Mouse (Mus musculus) spleen, embryonic (tissue): ENCODE results near the gene A530016L24Rik.

Source experiments
- CTCF ChIA-PET: fragments of 350-600 bp; sonication (Branson Sonifier 250); formaldehyde crosslinking; loops from one replicate; lab custom pipeline; 2022; lab: Charles Lee

Gene A530016L24Rik

GRCm38 (mm10) chr12:112498683-112499082, 9.4 kb downstream of the A530016L24Rik start:
- CTCF ChIA-PET: no interaction called here

- CTCF ChIA-PET: no interaction called here
Measured at GRCm38 (mm10) chr12:112503003-112503771, 13.9 kb downstream of the A530016L24Rik start.

GRCm38 (mm10) chr12:112506267-112506666, 17.0 kb downstream of the A530016L24Rik start:
- CTCF ChIA-PET: no interaction called here

GRCm38 (mm10) chr12:112507264-112507663, 18.0 kb downstream of the A530016L24Rik start:
- CTCF ChIA-PET: no interaction called here

DNA sequence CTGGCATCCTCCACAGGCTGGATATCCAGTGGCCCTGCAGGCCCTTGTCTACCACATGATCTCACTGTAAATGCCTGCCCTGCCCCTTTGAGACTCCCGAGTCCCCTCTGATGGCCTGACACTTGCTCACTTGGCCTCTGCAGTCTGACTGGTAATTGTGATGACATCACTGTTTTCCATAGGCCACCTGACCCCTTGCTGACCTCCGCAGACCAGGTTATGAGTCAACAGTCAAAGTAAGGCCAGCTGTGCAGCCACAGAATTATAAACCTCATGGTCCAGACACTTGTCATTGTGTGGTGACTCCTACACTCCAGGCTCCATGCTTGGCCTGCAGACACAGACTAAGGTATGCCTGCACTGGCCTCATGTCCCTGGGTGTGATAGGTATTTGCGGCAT, 18.7 kb downstream of the A530016L24Rik start:
- CTCF ChIA-PET: no interaction called here

DNA sequence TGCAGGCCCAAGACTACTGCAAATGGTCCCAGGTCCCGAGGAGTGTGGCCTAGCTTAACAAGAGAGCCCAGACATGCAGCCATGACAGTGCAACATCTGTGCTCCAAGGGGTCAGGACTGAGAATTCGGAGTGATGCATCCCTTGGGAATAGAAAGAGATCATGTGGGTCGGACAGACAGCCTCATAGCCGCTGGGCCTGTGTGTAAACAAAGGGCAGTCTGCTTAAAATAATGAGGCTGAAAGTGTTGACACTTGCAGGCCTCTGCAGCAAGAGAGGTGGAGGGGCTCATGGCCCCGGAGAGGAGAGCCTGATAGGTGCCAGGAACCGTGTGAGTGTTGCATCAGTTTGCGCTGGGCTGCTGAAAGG, 21.1 kb downstream of the A530016L24Rik start:
- CTCF ChIA-PET: no interaction called here

DNA sequence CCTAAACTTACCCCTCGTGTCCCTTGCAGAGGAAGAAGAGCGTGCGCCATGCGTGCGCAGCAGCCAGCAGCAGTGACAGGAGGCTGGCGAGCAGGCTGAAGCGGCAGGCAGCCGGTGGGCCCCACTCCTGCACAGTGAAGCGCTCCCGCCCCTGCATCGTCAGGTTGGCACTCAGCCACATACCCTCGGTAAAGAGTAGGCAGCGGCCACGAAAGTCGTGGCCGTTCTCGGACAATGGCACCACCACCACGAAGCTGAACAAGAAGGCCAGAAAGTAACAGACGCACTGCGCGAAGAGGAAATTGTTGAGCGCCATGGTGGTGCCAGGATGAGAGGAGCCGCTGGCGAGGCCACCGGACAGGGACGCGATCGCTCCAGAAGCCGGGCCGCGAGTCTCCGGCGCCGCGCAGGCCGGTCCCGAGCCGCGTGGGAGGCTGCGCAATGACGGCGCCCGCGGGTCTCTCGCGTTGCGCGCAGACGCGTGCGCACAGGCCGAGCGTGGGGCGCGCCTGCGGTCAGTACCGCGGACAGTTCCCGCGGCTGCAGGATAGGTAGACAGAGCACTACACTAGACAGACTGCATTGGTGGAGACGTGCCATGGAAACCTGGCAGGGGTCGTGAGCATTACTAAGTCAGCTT, 21.6 kb downstream of the A530016L24Rik start:
- CTCF ChIA-PET: no interaction called here

GRCm38 (mm10) chr12:112514897-112515296, 25.6 kb downstream of the A530016L24Rik start:
- CTCF ChIA-PET: no interaction called here

DNA sequence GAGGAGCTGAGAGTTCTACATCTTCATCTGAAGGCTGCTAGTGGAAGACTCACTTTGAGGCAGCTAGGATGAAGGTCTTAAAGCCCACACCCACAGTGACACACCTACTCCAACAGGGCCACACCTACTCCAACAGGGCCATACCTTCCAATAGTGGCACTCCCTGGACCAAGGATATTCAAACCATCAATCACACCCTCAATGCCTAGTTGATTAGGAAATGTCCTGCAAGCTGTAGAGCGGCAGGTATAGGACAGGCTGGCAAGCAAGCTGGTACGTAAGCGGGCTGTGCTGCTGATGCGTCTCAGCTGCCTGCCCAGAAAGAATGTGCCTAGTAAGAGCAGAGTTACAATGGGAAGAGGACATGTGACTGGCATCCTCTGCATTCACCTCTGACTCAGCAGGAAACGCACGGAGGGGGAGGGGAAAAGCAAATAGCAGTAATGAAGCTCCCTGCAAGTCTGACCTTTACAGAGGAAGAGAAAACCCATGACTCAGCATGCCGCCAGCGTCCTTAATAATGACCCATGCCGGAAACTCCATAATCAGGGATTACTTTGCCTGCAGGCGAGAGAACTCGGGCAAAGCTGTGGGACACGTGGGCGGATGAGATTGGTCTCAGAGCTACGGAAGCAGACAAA, 27.6 kb downstream of the A530016L24Rik start, which contains the start of gene Tmem179:
Tmem179 (minus strand) TSS at position 51 of the 641 bp plus-strand sequence.
- CTCF ChIA-PET: no interaction called here

GRCm38 (mm10) chr12:112518105-112518504, 28.9 kb downstream of the A530016L24Rik start:
- CTCF ChIA-PET: no interaction called here

DNA sequence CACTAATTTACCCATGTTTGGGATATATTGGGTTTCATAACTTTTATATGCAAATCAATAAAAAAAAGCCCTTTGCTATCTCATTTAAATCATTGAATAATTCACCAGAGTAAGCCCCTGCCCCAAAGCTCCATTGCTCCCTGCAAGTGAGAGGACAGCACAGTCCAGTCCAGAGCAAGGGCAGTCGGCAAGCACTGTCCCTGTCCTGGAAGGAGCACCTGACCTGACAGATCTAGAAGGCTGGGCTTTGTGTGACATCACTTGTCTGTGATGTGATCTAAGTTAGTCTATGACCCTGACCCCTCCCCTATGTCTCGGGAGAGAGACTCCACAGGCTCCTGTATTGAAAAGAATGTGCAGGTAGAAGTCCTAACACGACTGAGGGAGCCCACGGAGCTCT, 44.5 kb downstream of the A530016L24Rik start:
- CTCF ChIA-PET: interaction anchor here (0.9 kb wide), 1 partner anchor 9 kb away, joined by 3 read pairs; no protein-coding TSS in a partner anchor

- CTCF ChIA-PET: no interaction called here
Measured at GRCm38 (mm10) chr12:112537233-112537632, 48.0 kb downstream of the A530016L24Rik start.

GRCm38 (mm10) chr12:112538356-112538755, 49.1 kb downstream of the A530016L24Rik start:
- CTCF ChIA-PET: no interaction called here

DNA sequence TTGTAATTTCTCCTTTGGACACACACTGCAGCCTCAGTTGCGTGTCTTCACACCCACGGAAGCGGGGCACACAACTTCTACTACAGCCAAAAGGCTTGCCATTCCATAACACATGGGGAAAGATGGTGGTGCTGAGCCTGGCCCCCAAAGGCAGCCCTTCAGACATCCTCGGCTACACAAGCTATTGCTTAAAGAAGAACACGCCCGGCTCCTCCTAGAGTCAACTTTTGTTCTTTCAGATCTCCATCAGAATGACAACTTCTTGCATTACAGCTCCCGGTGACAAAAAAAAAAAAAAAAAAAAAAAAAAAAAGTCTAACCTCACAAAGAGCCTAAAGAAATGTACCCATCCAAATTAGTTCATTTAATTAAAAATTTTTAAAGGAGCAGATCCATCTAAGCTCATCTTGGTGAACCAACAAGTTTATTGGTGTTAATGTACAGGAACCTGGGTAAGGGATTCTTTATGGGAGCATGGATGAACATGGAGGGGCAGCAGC, 50.3 kb downstream of the A530016L24Rik start:
- CTCF ChIA-PET: interaction anchor here (0.6 to 1.1 kb wide), 2 partner anchors 72 to 1139 kb away, joined by 3 to 19 read pairs; no protein-coding TSS in a partner anchor

DNA sequence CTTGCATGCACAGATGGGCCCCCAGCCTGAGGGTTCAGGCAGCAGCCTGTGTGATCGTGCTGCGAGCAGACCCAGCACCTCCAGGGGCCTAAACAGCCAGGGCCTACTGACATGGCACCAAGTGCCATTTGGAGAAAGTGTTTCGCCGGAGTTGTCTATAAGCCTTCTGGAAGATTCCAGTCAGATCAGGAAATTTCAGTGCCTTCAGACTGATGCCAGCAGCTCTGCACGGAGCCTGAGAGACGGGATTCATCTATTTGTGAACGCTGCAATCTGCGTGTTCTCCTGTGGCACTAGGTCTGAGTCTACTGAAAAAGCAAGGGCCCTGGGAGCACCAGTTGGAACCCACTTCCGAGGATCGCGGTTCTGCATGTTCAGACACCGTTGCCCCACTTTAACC, 51.1 kb downstream of the A530016L24Rik start:
- CTCF ChIA-PET: interaction anchor here (1.1 kb wide), 1 partner anchor 72 kb away, joined by 19 read pairs; no protein-coding TSS in a partner anchor

- CTCF ChIA-PET: interaction anchor here (0.9 kb wide), 1 partner anchor 64 kb away, joined by 3 read pairs; no protein-coding TSS in a partner anchor
Measured at GRCm38 (mm10) chr12:112541483-112542091, 52.3 kb downstream of the A530016L24Rik start.

DNA sequence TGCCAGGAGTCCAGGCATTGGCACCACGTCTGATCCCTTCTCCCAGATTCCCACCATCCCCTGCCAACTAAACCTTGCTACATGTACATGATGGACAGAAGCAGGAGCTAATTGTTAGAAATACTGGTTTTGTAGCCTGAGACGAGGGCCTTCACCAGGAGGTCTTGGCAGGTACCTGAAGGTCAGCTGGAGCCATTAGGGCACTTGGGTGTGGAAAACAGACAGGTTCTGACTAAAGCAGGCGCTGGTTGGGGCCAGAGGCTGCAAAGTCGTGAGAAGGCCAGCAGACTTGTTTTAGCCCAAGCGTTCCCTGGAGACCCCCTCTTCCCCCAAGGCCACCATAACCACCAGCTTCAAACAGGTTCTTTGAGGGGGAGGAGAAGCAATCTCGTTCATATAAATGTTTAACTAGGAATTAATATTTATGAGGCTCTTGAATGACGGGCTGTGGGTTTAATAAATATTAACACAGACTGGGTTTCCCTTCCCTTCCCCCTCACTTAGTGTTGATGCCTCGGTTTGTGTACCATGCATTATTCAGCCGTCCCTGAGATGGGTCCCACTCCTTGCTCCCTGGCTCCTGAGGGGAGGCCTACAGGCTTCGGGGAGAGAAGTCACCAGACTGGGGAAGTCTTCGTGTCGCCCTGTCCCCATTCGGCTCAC, 53.1 kb downstream of the A530016L24Rik start:
- CTCF ChIA-PET: interaction anchor here (0.8 to 0.9 kb wide), 2 partner anchors 61 to 63 kb away, joined by 3 to 4 read pairs; no protein-coding TSS in a partner anchor

GRCm38 (mm10) chr12:112542920-112543300, 53.7 kb downstream of the A530016L24Rik start:
- CTCF ChIA-PET: interaction anchor here (0.8 kb wide), 1 partner anchor 60 kb away, joined by 4 read pairs; no protein-coding TSS in a partner anchor

GRCm38 (mm10) chr12:112543941-112544340, 54.7 kb downstream of the A530016L24Rik start:
- CTCF ChIA-PET: interaction anchor here (1.3 kb wide), 1 partner anchor 62 kb away, joined by 3 read pairs; no protein-coding TSS in a partner anchor

DNA sequence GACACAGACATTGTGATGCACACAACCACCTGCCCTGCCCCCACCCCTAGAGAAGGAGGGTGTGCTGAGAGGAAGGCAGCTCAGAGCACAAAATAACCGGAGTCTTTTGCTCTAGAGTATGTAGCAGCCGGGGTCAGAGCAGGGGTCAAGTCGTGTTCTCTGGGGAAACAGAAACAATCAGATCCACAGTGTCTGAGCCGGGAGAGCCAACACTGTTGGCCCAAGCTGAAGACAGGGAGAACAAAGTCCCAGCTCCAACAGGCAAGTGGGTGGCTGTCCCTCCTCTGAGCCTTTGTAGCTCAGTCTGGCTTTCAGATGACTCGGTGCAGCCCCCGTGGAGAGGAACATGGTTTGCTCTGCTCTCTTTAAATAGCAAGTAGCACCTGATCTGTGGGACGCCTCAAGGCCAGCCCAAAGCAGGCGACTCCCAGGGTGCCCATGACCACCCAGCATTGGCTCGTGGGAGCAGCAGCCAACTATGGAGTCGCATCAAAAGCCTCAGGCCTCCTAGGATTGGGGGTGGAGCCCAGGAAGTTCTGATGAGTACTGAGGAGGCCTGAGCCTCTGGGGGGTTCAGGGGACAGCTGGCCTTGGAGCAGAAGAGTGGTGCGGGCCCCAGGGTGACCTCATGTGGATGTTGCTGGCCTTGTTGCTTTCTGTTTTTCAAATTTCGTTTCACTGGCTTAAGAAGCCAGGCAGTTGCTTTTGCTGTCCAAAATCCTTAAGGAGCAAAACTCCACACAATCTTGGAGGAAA, 55.9 kb downstream of the A530016L24Rik start:
- CTCF ChIA-PET: interaction anchor here (1.3 kb wide), 1 partner anchor 61 kb away, joined by 3 read pairs; no protein-coding TSS in a partner anchor
